Mouse (Mus musculus) skeletal muscle tissue, postnatal 0 days (tissue): ENCODE data around the gene Cnbp. TPM values are rescaled to one million over a fixed set of nuclear protein-coding genes. Genes with fewer than 3 reads are reported as not detected.

Experiments
- polyA plus RNA-seq: library from polyadenylated mRNA; unstranded; fragments of >200 nt; fragmentation: Nextera tagmentation; extraction: Ambion mirVana; gene quantifications from 2 replicates; pipeline ENCODE4 v1.2.1, GENCODE M21; 2015

Cnbp gene
- 1,054 and 1,079 TPM in 2 replicates for polyA plus RNA-seq

DNA sequence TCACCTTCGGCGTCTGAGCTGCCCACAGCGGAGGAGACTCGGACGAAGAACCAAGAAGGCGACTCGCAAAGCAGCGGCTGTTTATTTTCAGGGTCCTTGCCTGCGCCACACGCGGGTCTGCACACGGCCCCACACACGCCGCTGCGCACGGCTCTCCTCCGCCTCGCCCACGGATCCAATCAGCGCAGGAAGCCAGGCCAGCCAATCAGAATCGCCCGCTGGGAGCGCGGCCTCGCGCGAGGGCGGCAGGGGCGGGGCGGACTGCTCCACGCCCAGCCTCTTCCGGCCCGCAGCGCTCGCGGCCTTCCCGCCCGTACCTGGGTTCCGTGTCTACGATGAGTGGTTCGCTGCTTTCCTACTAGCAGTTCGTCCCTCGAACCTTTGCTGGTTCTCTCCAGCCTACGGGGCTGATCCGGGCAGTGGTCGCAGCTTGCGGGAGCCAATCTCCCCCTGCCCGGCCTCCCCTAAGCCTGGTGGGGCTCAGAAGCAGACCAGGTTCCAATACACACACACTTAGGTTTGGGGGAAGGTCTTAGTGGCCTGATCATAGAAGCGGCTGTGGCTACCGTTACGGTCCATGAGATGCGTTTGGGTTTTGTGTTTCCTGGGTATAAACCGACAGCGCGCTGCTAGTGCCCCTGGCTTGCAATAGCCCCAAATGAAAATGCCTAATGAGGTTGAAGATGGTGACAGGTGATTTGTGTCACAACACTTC lies at the start of gene Cnbp:
Cnbp (minus strand) TSS at position 207 of the 715 bp plus-strand sequence.

GRCm38 (mm10) chr6:87887594-87888233 lies 36.8 kb upstream of the Cnbp start, which contains the start of gene Copg1:
Copg1 (plus strand) TSS chr6:87887814.

DNA sequence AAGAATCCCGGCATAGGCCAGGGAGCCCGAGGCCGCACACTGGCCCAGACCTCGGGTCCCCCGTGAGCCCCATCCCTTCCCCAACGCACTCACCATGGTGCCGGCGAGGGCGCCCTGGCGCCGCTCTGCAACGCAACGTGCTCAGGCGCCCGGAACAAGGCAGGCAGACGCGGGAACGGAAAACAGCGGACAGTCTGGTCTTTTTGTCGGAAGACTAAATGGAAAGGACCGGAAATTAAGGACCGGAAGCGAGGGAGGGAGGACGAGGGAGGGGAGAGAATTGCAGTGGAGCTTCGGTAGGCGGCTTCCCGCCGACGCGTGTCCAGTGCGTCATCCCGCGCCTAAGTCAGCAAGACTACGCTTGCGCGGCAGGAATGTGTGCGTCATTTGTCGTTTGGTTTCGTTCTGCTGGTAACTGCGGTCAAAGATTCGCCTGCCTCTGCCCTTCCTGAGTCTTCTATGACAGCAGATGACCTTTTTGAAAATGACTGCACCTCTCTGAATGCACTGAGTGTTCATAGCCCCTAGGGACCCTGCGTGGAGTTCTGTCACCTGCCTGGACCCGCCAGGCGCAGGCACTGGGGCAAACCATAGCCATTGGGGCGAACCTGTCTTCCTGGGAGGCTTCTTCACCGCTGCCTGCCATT lies 12.2 kb downstream of the Cnbp start, which contains the start of gene Isy1:
Isy1 (minus strand) TSS at position 248 of the 647 bp plus-strand sequence.

DNA sequence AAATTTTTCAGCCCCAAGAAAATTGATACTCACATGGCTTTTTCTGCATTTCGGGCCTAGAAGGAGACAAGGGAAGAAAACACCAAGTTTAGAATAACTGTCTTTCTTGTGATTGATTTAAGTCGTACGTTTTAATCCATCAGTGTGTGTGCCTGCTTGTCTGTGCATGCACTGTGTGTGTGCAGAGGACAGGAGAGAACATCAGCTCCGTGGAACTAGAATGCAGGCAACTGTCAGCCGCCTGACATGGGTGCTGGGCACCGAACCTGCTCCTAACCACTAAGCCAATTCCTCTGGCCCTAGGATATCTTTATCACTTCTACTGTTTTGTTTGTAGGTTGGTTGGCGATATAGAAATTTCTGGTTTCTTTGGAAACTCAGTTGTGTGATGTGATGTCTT lies 15.2 kb downstream of the Cnbp start, which contains the start of gene Gm45140:
Gm45140 (minus strand) TSS at position 101 of the 400 bp plus-strand sequence.

DNA sequence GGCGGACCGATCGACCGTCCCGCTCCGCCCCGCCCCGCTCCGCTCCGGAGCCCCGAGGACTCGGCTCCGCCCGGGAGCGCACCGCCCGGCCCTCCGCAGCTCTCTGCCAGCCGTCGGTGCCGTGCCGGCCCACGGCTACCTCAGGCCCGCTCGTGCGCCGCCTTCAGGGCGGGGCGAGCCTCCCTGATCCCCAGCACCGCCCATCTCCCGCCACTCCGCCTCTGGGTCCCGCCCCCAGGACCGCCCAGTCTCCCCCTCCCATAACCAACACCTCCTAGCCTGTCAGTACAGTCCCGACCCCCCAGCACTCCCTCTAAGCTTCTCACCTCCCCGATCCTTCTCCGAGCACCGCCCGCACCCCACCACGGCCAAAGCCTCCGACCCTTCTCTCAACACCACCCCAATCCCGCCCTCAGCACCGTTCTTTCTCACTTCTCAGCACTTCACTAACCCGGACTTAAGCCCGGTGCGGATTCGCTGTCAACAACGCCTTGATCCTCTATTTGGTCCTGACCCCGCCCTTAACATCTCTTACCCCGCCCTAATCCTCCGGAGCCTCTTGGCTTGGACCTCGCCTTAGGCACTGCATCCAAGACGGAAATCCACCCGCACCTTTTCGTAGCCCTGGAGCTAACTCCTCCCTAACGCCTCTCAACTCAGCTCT lies 39.1 kb downstream of the Cnbp start, which contains the start of gene Rab43:
Rab43 (minus strand) TSS at position 490 of the 664 bp plus-strand sequence.

Other genes with a start within 250 kb of the Cnbp start
- gene Aplf, start 178.9 kb downstream of the Cnbp start, polyA plus RNA-seq: 6.0 and 6.1 TPM in 2 replicates
- gene Efcc1, start 120.2 kb downstream of the Cnbp start, polyA plus RNA-seq: 0.83 and 0.88 TPM in 2 replicates
- 0.33 TPM in 1 of 2 replicates, not detected in the other for gene Gp9, start 73.0 kb downstream of the Cnbp start, polyA plus RNA-seq
- 7.4 and 8.5 TPM in 2 replicates for gene Rab43, start 38.9 kb downstream of the Cnbp start, polyA plus RNA-seq
- gene Gm45140, start 15.3 kb downstream of the Cnbp start, polyA plus RNA-seq: 1.5 and 2.2 TPM in 2 replicates
- 21.0 and 30.2 TPM in 2 replicates for gene Isy1, start 12.3 kb downstream of the Cnbp start, polyA plus RNA-seq
- gene Copg1, start 36.7 kb upstream of the Cnbp start, polyA plus RNA-seq: 63.5 and 67.2 TPM in 2 replicates
- gene Hmces, start 62.8 kb upstream of the Cnbp start, polyA plus RNA-seq: 18.7 and 22.7 TPM in 2 replicates
- 21.2 and 25.4 TPM in 2 replicates for gene H1fx, start 130.5 kb upstream of the Cnbp start, polyA plus RNA-seq
- gene Rab7, start 194.2 kb upstream of the Cnbp start, polyA plus RNA-seq: 236 and 256 TPM in 2 replicates
- gene Rpn1, start 233.4 kb upstream of the Cnbp start, polyA plus RNA-seq: 84.4 and 103 TPM in 2 replicates